Mouse (Mus musculus) spleen, postnatal 36 days (tissue): ENCODE data around the gene Gm30302.

Experiments used
- DNase-seq, 2 experiments: peaks; one replicate each; pipeline ENCODE4 v3.0.0; 2022; ENCODE audit warnings: low spot score in 2 of 2, mixed read lengths in 1 of 2

Gm30302 gene

DNA sequence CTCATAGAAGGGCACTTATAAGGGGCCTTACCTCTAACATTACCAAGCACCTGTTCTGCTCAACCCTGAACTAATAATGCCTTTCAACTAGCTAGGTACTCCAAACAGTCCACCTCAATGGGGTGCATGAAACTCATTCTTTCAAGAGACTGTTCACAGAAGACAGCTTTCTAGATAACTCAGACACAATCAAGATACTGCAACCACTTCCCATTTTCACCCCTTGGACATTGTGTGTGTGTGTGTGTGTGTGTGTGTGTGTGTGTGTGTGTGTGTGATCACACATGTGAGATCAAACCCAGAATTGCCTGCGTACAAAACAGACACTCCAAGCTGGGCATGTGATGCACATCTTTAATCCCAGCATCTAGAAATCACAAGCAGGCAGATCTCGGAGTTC is 60.8 kb downstream of the Gm30302 start:
- no peak for DNase-seq

DNA sequence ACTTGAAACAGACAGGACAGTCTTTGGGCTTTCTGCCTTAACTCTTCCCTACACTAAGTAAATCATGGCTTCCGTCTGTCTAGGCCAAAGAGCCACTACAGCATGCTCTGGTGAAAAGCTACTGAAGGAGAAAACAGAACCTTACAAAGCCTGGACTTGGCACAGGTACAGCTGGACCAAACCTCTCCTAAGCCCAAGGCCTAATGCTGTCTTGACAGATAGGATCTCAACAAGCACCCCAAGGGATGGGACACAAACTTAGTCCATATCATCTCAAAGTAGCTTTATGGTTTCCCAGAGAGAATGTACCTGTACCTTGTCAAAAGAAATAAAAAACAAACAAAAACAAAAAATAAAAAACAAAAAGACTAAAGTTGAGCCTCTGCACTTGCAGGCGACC is 62.4 kb downstream of the Gm30302 start:
- no peak for DNase-seq
